Mouse (Mus musculus): ENCODE results near the gene Narfl.

GRCm38 (mm10) chr17:25802825-25803517, 29.4 kb downstream of the Narfl start:
- peak; percentile 12 for TF ChIP-seq USF1 (IDR thresholded peaks at IDR 0.05; ENCODE audit: low read depth)
- TF ChIP-seq POLR2A (IDR thresholded peaks at IDR 0.05; ENCODE audit: insufficient read length, low read depth): no peak
- TF ChIP-seq TCF12 (IDR thresholded peaks at IDR 0.05; ENCODE audit: insufficient read depth, poor library complexity, severe bottlenecking): no peak
- no peak for TF ChIP-seq POLR2AphosphoS2 (IDR thresholded peaks at IDR 0.05; ENCODE audit: insufficient read length, low read depth)
- TF ChIP-seq MYOD1 (IDR thresholded peaks at IDR 0.05; ENCODE audit: control insufficient read depth in 1 of 3, insufficient read length in 2 of 3, low read depth in 2 of 3): peak in 2 of 3 experiments; percentile 53 to 69
- no peak for TF ChIP-seq MAX (IDR thresholded peaks at IDR 0.05; ENCODE audit: low read depth)

All from myocyte (in vitro differentiated cells).